Mouse (Mus musculus) hindbrain, embryonic 15.5 days (tissue): ENCODE results near the gene Iscu. TPM values are rescaled to one million over a fixed set of nuclear protein-coding genes. Genes with fewer than 3 reads are reported as not detected.
"Not testable (repeated sequence)": the region's sequence is repeated elsewhere in the genome, so short reads cannot be mapped to it uniquely, and the experiment has no call there.

Source experiments
- ATAC-seq: fragments of 200-750 bp; cut with Nextera tagmentation; 2 replicates; pipeline ENCODE4 v1.8.0; 2017; ENCODE audit warnings: low read depth, moderate number of reproducible peaks, moderate TSS enrichment; ENCODE audit not compliant: low FRiP score
- H3K27ac ChIP-seq: fragments of 300-500 bp; sonication (generic); replicated peaks from 2 replicates; pipeline ENCODE4 v1.5.1; 2015; ENCODE audit warnings: mild to moderate bottlenecking, inconsistent platforms
- H3K27me3 ChIP-seq: fragments of 300-500 bp; sonication (generic); 2 replicates; pipeline ENCODE4 v1.6.1; 2015; ENCODE audit warnings: control low read depth, inconsistent platforms
- H3K36me3 ChIP-seq: fragments of 300-500 bp; sonication (generic); 2 replicates; pipeline ENCODE4 v1.6.1; 2015; ENCODE audit warnings: control low read depth, inconsistent platforms
- H3K4me1 ChIP-seq: fragments of 300-500 bp; sonication (generic); replicated peaks from 2 replicates; pipeline ENCODE4 v1.6.1; 2015; ENCODE audit warnings: control low read depth, inconsistent platforms
- H3K4me2 ChIP-seq: fragments of 300-500 bp; sonication (generic); 2 replicates; pipeline ENCODE4 v1.6.1; 2015; ENCODE audit warnings: moderate library complexity, mild to moderate bottlenecking, inconsistent platforms
- H3K4me3 ChIP-seq: fragments of 300-500 bp; sonication (generic); 2 replicates; pipeline ENCODE4 v1.5.1; 2015; ENCODE audit warnings: mild to moderate bottlenecking, inconsistent platforms
- H3K9ac ChIP-seq: fragments of 300-500 bp; sonication (generic); 2 replicates; pipeline ENCODE4 v1.6.1; 2015; ENCODE audit warnings: inconsistent platforms
- H3K9me3 ChIP-seq: fragments of 300-500 bp; sonication (generic); 2 replicates; pipeline ENCODE4 v1.6.1; 2016; ENCODE audit warnings: control low read depth, inconsistent platforms
- WGBS: fragments of 180-500 bp; shearing (Covaris S2); methylation state at CpG from one replicate; pipeline ENCODE4 v1.1.7; 2015; 5-methylcytosine and 5-hydroxymethylcytosine counted together
- polyA plus RNA-seq: library from polyadenylated mRNA; unstranded; fragments of >200 nt; fragmentation: Nextera tagmentation; extraction: Ambion mirVana; gene quantifications from 2 replicates; pipeline ENCODE4 v1.2.1, GENCODE M21; 2015

The Iscu gene
- polyA plus RNA-seq, 1 experiment from 2014 or later = 87.6 TPM

GRCm38 (mm10) chr5:113780763-113781162 is 8.2 kb downstream of the Iscu start:
- H3K9ac ChIP-seq = no peak overlapping the region
- peaks cover 15% of the 10 kb centered on the region for H3K36me3 ChIP-seq
- H3K27me3 ChIP-seq = peaks cover 12% of the 10 kb centered on the region; the same call in 1 of the 2 replicates
- H3K4me3 ChIP-seq = no peak overlapping the region
- H3K9me3 ChIP-seq = no peaks in the 10 kb centered on the region
- no peaks in the 10 kb centered on the region for H3K4me1 ChIP-seq
- ATAC-seq = no peak
- WGBS = 90% methylated on average over 5 of the region's 5 CpGs
- H3K4me2 ChIP-seq = no peak overlapping the region
- H3K27ac ChIP-seq = no peak overlapping the region

GRCm38 (mm10) chr5:113781254-113781653 is 8.7 kb downstream of the Iscu start:
- Histone ChIP-seq H3K9me3 (no peaks in the 10 kb centered on the region), H3K4me2 (no peak overlapping the region), H3K4me1 (no peaks in the 10 kb centered on the region), H3K27me3 (peaks cover 12% of the 10 kb centered on the region; the same call in 1 of the 2 replicates), H3K4me3 (no peak overlapping the region), H3K27ac (no peak overlapping the region), H3K9ac (no peak overlapping the region), H3K36me3 (peaks cover 10% of the 10 kb centered on the region)
- 81% methylated on average over 7 of the region's 7 CpGs for whole genome bisulfite sequencing
- ATAC-seq = no peak

- Histone ChIP-seq H3K9ac (no peak overlapping the region), H3K36me3 (peaks cover 4% of the 10 kb centered on the region), H3K4me3 (no peak overlapping the region), H3K27me3 (peaks cover 12% of the 10 kb centered on the region; the same call in 1 of the 2 replicates), H3K4me1 (no peaks in the 10 kb centered on the region), H3K9me3 (no peaks in the 10 kb centered on the region), H3K4me2 (no peak overlapping the region), H3K27ac (no peak overlapping the region)
- ATAC-seq = no peak
- WGBS = 83% methylated on average over 7 of the region's 7 CpGs
These were observed 9.3 kb downstream of the Iscu start for GRCm38 (mm10) chr5:113781875-113782274.

- no peak for ATAC-seq
- H3K27ac ChIP-seq = no peak overlapping the region
- H3K4me3 ChIP-seq = no peak overlapping the region
- peaks cover 12% of the 10 kb centered on the region; the same call in 1 of the 2 replicates for H3K27me3 ChIP-seq
- H3K4me1 ChIP-seq = no peaks in the 10 kb centered on the region
- H3K9me3 ChIP-seq = no peaks in the 10 kb centered on the region
- H3K4me2 ChIP-seq = no peak overlapping the region
- no peak overlapping the region for H3K9ac ChIP-seq
- no peaks in the 10 kb centered on the region for H3K36me3 ChIP-seq
- 93% methylated on average over 7 of the region's 7 CpGs for WGBS
These were observed 10.1 kb downstream of the Iscu start for GRCm38 (mm10) chr5:113782624-113783023.

- Histone ChIP-seq H3K4me2 (no peak overlapping the region), H3K9ac (no peak overlapping the region), H3K36me3 (no peaks in the 10 kb centered on the region), H3K9me3 (no peaks in the 10 kb centered on the region), H3K27ac (no peak overlapping the region), H3K4me1 (no peaks in the 10 kb centered on the region), H3K27me3 (peaks cover 12% of the 10 kb centered on the region; the same call in 1 of the 2 replicates), H3K4me3 (no peak overlapping the region)
- ATAC-seq = no peak
- WGBS = 17% methylated on average over 12 of the region's 12 CpGs
These were observed 11.0 kb downstream of the Iscu start for GRCm38 (mm10) chr5:113783581-113784001.

- H3K4me2 ChIP-seq, H3K4me3 ChIP-seq, H3K27ac ChIP-seq, H3K36me3 ChIP-seq, H3K9me3 ChIP-seq, H3K4me1 ChIP-seq, H3K9ac ChIP-seq, ATAC-seq: not testable (repeated sequence)
- H3K27me3 ChIP-seq = peaks cover 12% of the 10 kb centered on the region; the same call in 1 of the 2 replicates
- 29% methylated on average over 3 of the region's 3 CpGs for WGBS
These were observed 11.6 kb downstream of the Iscu start for GRCm38 (mm10) chr5:113784104-113784503.

- Histone ChIP-seq H3K27ac (no peak overlapping the region), H3K4me1 (no peaks in the 10 kb centered on the region), H3K4me2 (no peak overlapping the region), H3K4me3 (no peak overlapping the region), H3K9ac (no peak overlapping the region), H3K27me3 (peaks cover 12% of the 10 kb centered on the region; the same call in 1 of the 2 replicates), H3K9me3 (no peaks in the 10 kb centered on the region), H3K36me3 (no peaks in the 10 kb centered on the region)
- no peak for ATAC-seq
- WGBS = 81% methylated on average over 5 of the region's 5 CpGs
These were observed 14.4 kb downstream of the Iscu start for GRCm38 (mm10) chr5:113786985-113787384.

- Histone ChIP-seq H3K9ac (no peak overlapping the region), H3K4me3 (no peak overlapping the region), H3K4me2 (no peak overlapping the region), H3K36me3 (no peaks in the 10 kb centered on the region), H3K9me3 (no peaks in the 10 kb centered on the region), H3K4me1 (no peaks in the 10 kb centered on the region), H3K27me3 (peaks cover 2% of the 10 kb centered on the region; the same call in 1 of the 2 replicates), H3K27ac (no peak overlapping the region)
- ATAC-seq = no peak
- 55% methylated on average over 6 of the region's 6 CpGs for WGBS
These were observed 16.1 kb downstream of the Iscu start for GRCm38 (mm10) chr5:113788645-113789044.

GRCm38 (mm10) chr5:113789075-113789788 is 16.7 kb downstream of the Iscu start:
- 27% methylated on average over 7 of the region's 7 CpGs for WGBS

GRCm38 (mm10) chr5:113790453-113791196 is 18.1 kb downstream of the Iscu start:
- WGBS = 77% methylated on average over 11 of the region's 11 CpGs
- H3K36me3 ChIP-seq = no peaks in the 10 kb centered on the region
- no peak for ATAC-seq
- no peak overlapping the region for H3K9ac ChIP-seq
- H3K27ac ChIP-seq = no peak overlapping the region
- H3K9me3 ChIP-seq = no peaks in the 10 kb centered on the region
- H3K4me3 ChIP-seq = no peak overlapping the region
- H3K4me2 ChIP-seq = no peak overlapping the region
- no peaks in the 10 kb centered on the region for H3K27me3 ChIP-seq
- no peaks in the 10 kb centered on the region for H3K4me1 ChIP-seq

More at GRCm38 (mm10) chr5:113789075-113789788, 16.7 kb downstream of the Iscu start:
- no peak overlapping the region for H3K9ac ChIP-seq
- no peak for ATAC-seq
- H3K27ac ChIP-seq = no peak overlapping the region
- H3K4me2 ChIP-seq = no peak overlapping the region
- no peak overlapping the region for H3K4me3 ChIP-seq
- no peaks in the 10 kb centered on the region; the same call in 1 of the 2 replicates for H3K27me3 ChIP-seq
- no peaks in the 10 kb centered on the region for H3K9me3 ChIP-seq
- H3K4me1 ChIP-seq = no peaks in the 10 kb centered on the region
- no peaks in the 10 kb centered on the region for H3K36me3 ChIP-seq

GRCm38 (mm10) chr5:113791197-113792095 is 18.9 kb downstream of the Iscu start:
- no peak overlapping the region for H3K27ac ChIP-seq
- no peak overlapping the region for H3K9ac ChIP-seq
- H3K4me3 ChIP-seq = no peak overlapping the region
- no peaks in the 10 kb centered on the region for H3K27me3 ChIP-seq
- H3K4me1 ChIP-seq = no peaks in the 10 kb centered on the region
- no peaks in the 10 kb centered on the region for H3K9me3 ChIP-seq
- H3K4me2 ChIP-seq = no peak overlapping the region
- no peaks in the 10 kb centered on the region for H3K36me3 ChIP-seq
- ATAC-seq = no peak
- 84% methylated on average over 16 of the region's 16 CpGs for WGBS
